In genomic region chr14:54205904-54206303, GRCm38 (mm10) we compare ENCODE assay signal across 10 mouse cellular contexts.
"Had no signal": no experiment of that assay in that cellular context is flagged by ENCODE, and none has a peak within 500 bp of the region (broad histone marks: within the 10 kb centered on the region; RNA-seq: fewer than 3 reads in every experiment).

No protein-coding gene starts in this region.

- ATAC-seq: midbrain, embryonic 16.5 days had no signal

- H3K4me2 ChIP-seq: limb, embryonic 13.5 days; midbrain, embryonic 12.5 days; neural tube, embryonic 13.5 days had no signal

- H3K27me3 ChIP-seq: limb, embryonic 13.5 days; midbrain, embryonic 12.5 days had no signal

- H3K9me3 ChIP-seq: limb, embryonic 13.5 days; midbrain, embryonic 12.5 days; neural tube, embryonic 13.5 days had no signal

- H3K4me1 ChIP-seq: midbrain, embryonic 12.5 days had no signal

- H3K27ac ChIP-seq: limb, embryonic 13.5 days; liver, embryonic 14.5 days; midbrain, embryonic 12.5 days; neural tube, embryonic 13.5 days had no signal

- H3K36me3 ChIP-seq: limb, embryonic 13.5 days; midbrain, embryonic 12.5 days; neural tube, embryonic 13.5 days had no signal

- H3K4me3 ChIP-seq: limb, embryonic 13.5 days; midbrain, embryonic 12.5 days; neural tube, embryonic 13.5 days had no signal

- DNase-seq: kidney, adult 11 months; left cerebral cortex, postnatal 4 days; lung, adult 18-20 months; retina, postnatal 1 day; right cerebral cortex, postnatal 4 days had no signal

- H3K9ac ChIP-seq: limb, embryonic 13.5 days; liver, embryonic 14.5 days; midbrain, embryonic 12.5 days; neural tube, embryonic 13.5 days had no signal
